In genomic region chr11:4746733-4747132, GRCm38 (mm10) we compare ENCODE assay signal across 8 mouse cellular contexts. TPM values are rescaled to one million over a fixed set of nuclear protein-coding genes. Genes with fewer than 3 reads are reported as not detected.
A peak's percentile ranks its signal among the peaks of the same experiment; 100 is the strongest.
DNase-seq lines count a peak whose midpoint lies in the region; ATAC-seq and TF ChIP-seq lines count a peak whose summit lies in the region.

Cabp7 (minus strand) TSS chr11:4746778.

- no peak for TF ChIP-seq POLR2A in bone marrow macrophage, adult 2 months (IDR thresholded peaks at IDR 0.05; ENCODE audit: borderline replicate concordance, low read depth, low read length)

- TF ChIP-seq CTCF in bone marrow macrophage, adult 2 months (IDR thresholded peaks at IDR 0.05; ENCODE audit: low read depth, low read length) = no peak
- TF ChIP-seq CTCF in liver, postnatal 0 days (IDR thresholded peaks at IDR 0.05; ENCODE audit: low read depth) = no peak

- H3K4me2 ChIP-seq in kidney, embryonic 14.5 days (replicated peaks; ENCODE audit: low read depth, low read length) = peak within 1 kb of the TSS; percentile 98
- H3K4me2 ChIP-seq in hindbrain, embryonic 11.5 days (replicated peaks; ENCODE audit: low read depth, low read length) = peak within 1 kb of the TSS; percentile 100
- peak within 1 kb of the TSS; percentile 68 for H3K4me2 ChIP-seq in liver, postnatal 0 days (ENCODE audit: low read depth, low read length)

- no peak for ATAC-seq in kidney, embryonic 14.5 days (ENCODE audit: low FRiP score, low TSS enrichment)
- ATAC-seq in hindbrain, embryonic 11.5 days (ENCODE audit: low FRiP score) = no peak
- ATAC-seq in liver, postnatal 0 days = no peak

- H3K4me3 ChIP-seq in kidney, embryonic 14.5 days (ENCODE audit: low read length) = peak within 1 kb of the TSS; percentile 49
- H3K4me3 ChIP-seq in bone marrow macrophage, adult 2 months (ENCODE audit: insufficient read depth, low read length) = peak within 1 kb of the TSS; percentile 29; the same call in 1 of the 2 replicates
- H3K4me3 ChIP-seq in hindbrain, embryonic 11.5 days (ENCODE audit: low read depth, low read length) = peak within 1 kb of the TSS; percentile 58
- H3K4me3 ChIP-seq in liver, postnatal 0 days (ENCODE audit: low read depth, low read length) = peak within 1 kb of the TSS; percentile 36

- H3K27ac ChIP-seq in kidney, embryonic 14.5 days (ENCODE audit: low read depth, low read length) = no peak within 1 kb of the TSS
- H3K27ac ChIP-seq in bone marrow macrophage, adult 2 months (ENCODE audit: insufficient read depth, low read depth, low read length) = no peak within 1 kb of the TSS
- no peak within 1 kb of the TSS for H3K27ac ChIP-seq in hindbrain, embryonic 11.5 days (ENCODE audit: low read depth, low read length)
- no peak within 1 kb of the TSS for H3K27ac ChIP-seq in liver, postnatal 0 days (ENCODE audit: low read depth)

- peaks cover 69% of the 10 kb centered on the region for H3K27me3 ChIP-seq in kidney, embryonic 14.5 days (ENCODE audit: control insufficient read depth, insufficient read depth, low read length)
- peaks cover 65% of the 10 kb centered on the region for H3K27me3 ChIP-seq in hindbrain, embryonic 11.5 days (ENCODE audit: control insufficient read depth, insufficient read depth, low read length)
- peaks cover 73% of the 10 kb centered on the region for H3K27me3 ChIP-seq in liver, postnatal 0 days (ENCODE audit: insufficient read depth, low read length)

- no peaks in the 10 kb centered on the region for H3K9me3 ChIP-seq in kidney, embryonic 14.5 days (ENCODE audit: control insufficient read depth, low read length)
- H3K9me3 ChIP-seq in hindbrain, embryonic 11.5 days (ENCODE audit: control insufficient read depth, low read length) = no peaks in the 10 kb centered on the region
- H3K9me3 ChIP-seq in liver, postnatal 0 days (ENCODE audit: low read length) = no peaks in the 10 kb centered on the region

- H3K9ac ChIP-seq in kidney, embryonic 14.5 days (ENCODE audit: low read depth, low read length) = peak within 1 kb of the TSS; percentile 12
- peak within 1 kb of the TSS; percentile 61 for H3K9ac ChIP-seq in hindbrain, embryonic 11.5 days (ENCODE audit: low read depth, low read length)
- no peak within 1 kb of the TSS for H3K9ac ChIP-seq in liver, postnatal 0 days (replicated peaks)

- TF ChIP-seq EP300 in liver, postnatal 0 days (IDR thresholded peaks at IDR 0.05; ENCODE audit: low read depth) = no peak

- peaks cover 10% of the 10 kb centered on the region; the same call in 1 of the 2 replicates for H3K4me1 ChIP-seq in kidney, embryonic 14.5 days (ENCODE audit: control insufficient read depth, insufficient read depth, low read length)
- H3K4me1 ChIP-seq in bone marrow macrophage, adult 2 months (ENCODE audit: control insufficient read depth, insufficient read depth, low read length) = no peaks in the 10 kb centered on the region
- peaks cover 8% of the 10 kb centered on the region for H3K4me1 ChIP-seq in hindbrain, embryonic 11.5 days (replicated peaks; ENCODE audit: control insufficient read depth, insufficient read depth, low read length)
- peaks cover 11% of the 10 kb centered on the region for H3K4me1 ChIP-seq in liver, postnatal 0 days (ENCODE audit: insufficient read depth)

- DNase-seq in kidney, adult 11 months = no peak
- peak; percentile 40 for DNase-seq in hindbrain, embryonic 11.5 days (ENCODE audit: low spot score)
- no peak for DNase-seq in liver, postnatal 0 days
- DNase-seq in ovary, postnatal 14 days (ENCODE audit: low spot score) = no peak
- no peak for DNase-seq in urinary bladder, postnatal 14 days (ENCODE audit: low spot score)
- no peak for DNase-seq in spleen, postnatal 4 days (ENCODE audit: low spot score in 2 of 2)

- no peaks in the 10 kb centered on the region for H3K36me3 ChIP-seq in kidney, embryonic 14.5 days (ENCODE audit: control insufficient read depth, insufficient read depth, low read length)
- H3K36me3 ChIP-seq in hindbrain, embryonic 11.5 days (ENCODE audit: control insufficient read depth, insufficient read depth, low read length) = no peaks in the 10 kb centered on the region
- H3K36me3 ChIP-seq in liver, postnatal 0 days (replicated peaks; ENCODE audit: insufficient read depth, low read length) = no peaks in the 10 kb centered on the region

- WGBS in kidney, embryonic 14.5 days = under 1% methylated on average over 15 of the region's 73 CpGs
- WGBS in hindbrain, embryonic 11.5 days = 1% methylated on average over 34 of the region's 73 CpGs
- WGBS in liver, postnatal 0 days (ENCODE audit: insufficient replicate concordance) = 0% methylated on average over 16 of the region's 73 CpGs

RNA-seq across cellular contexts. Expression of gene Cabp7, which starts in this region (rescaled TPM):
- polyA plus RNA-seq in kidney, embryonic 14.5 days (2014; fragmentation: Nextera tagmentation; extraction: Ambion mirVana) = 0.13 TPM in 1 of 2 replicates, not detected in the other
- not detected in 2 replicates for polyA plus RNA-seq in bone marrow macrophage, adult 2 months (2012; ENCODE audit: insufficient read depth, insufficient read length, missing spikeins)
- 0.90 and 1.0 TPM in 2 replicates for polyA plus RNA-seq in hindbrain, embryonic 11.5 days (2014; fragmentation: Nextera tagmentation; extraction: Ambion mirVana)
- polyA plus RNA-seq in liver, postnatal 0 days (2015; fragmentation: Nextera tagmentation; extraction: Ambion mirVana) = 0.06 and 0.07 TPM in 2 replicates
